Mouse (Mus musculus): Measurements from ENCODE around the gene Asl.

- TF ChIP-seq POLR2A (IDR thresholded peaks at IDR 0.05; ENCODE audit: control insufficient read depth, extremely low read depth, insufficient read depth, low read length, poor library complexity) (no peak), CTCF (IDR thresholded peaks at IDR 0.05; ENCODE audit: borderline replicate concordance, control insufficient read depth, extremely low read depth, insufficient read depth, low read length, poor library complexity) (no peak)
Observed at GRCm38 (mm10) chr5:130076396-130076795, 47.3 kb upstream of the Asl start.

All from thymus, adult 2 months (tissue).